Mouse (Mus musculus) adrenal gland, postnatal 10 days (tissue): ENCODE measurements around the gene Rpp14. TPM values are rescaled to one million over a fixed set of nuclear protein-coding genes. Genes with fewer than 3 reads are reported as not detected.

Experiments
- DNase-seq: peaks from one replicate; pipeline ENCODE4 v3.0.0; 2021; ENCODE audit warnings: mixed read lengths
- total RNA-seq, 2 experiments: library from RNA; stranded (reverse); gene quantifications; 2 replicates each; pipeline ENCODE4 v1.2.3; 2021

Rpp14 gene
- total RNA-seq, 2 experiments from 2014 or later: 31.6 to 37.2 TPM

GRCm38 (mm10) chr14:8059938-8060337 lies 20.2 kb upstream of the Rpp14 start:
- DNase-seq: no peak

- DNase-seq: no peak
Observed at GRCm38 (mm10) chr14:8062076-8062475, 18.1 kb upstream of the Rpp14 start.

GRCm38 (mm10) chr14:8062537-8063301 lies 17.4 kb upstream of the Rpp14 start:
- no peak for DNase-seq

- DNase-seq: peak; percentile 41
Observed at GRCm38 (mm10) chr14:8063835-8064785, 16.1 kb upstream of the Rpp14 start.

- peak; percentile 48 for DNase-seq
Observed at GRCm38 (mm10) chr14:8080718-8081117, 551 bp downstream of the Rpp14 start.

- no peak for DNase-seq
Observed at GRCm38 (mm10) chr14:8082949-8083348, 2.8 kb downstream of the Rpp14 start.

GRCm38 (mm10) chr14:8089016-8089415 lies 8.8 kb downstream of the Rpp14 start:
- DNase-seq: no peak

GRCm38 (mm10) chr14:8092573-8092972 lies 12.4 kb downstream of the Rpp14 start:
- no peak for DNase-seq

GRCm38 (mm10) chr14:8093427-8093826 lies 13.3 kb downstream of the Rpp14 start:
- peak; percentile 62 for DNase-seq

GRCm38 (mm10) chr14:8094931-8095561 lies 14.9 kb downstream of the Rpp14 start:
- DNase-seq: no peak

- DNase-seq: peak; percentile 49
Observed at GRCm38 (mm10) chr14:8095562-8095950, 15.4 kb downstream of the Rpp14 start.

GRCm38 (mm10) chr14:8097978-8098686 lies 18.0 kb downstream of the Rpp14 start, which contains the start of gene Pxk:
Pxk (plus strand) TSS chr14:8098211.
- DNase-seq: peak; percentile 97

GRCm38 (mm10) chr14:8098687-8098995 lies 18.5 kb downstream of the Rpp14 start:
- DNase-seq: no peak

GRCm38 (mm10) chr14:8099561-8100021 lies 19.4 kb downstream of the Rpp14 start:
- DNase-seq: peak; percentile 37

GRCm38 (mm10) chr14:8101886-8102285 lies 21.7 kb downstream of the Rpp14 start:
- no peak for DNase-seq

GRCm38 (mm10) chr14:8102676-8103075 lies 22.5 kb downstream of the Rpp14 start:
- DNase-seq: no peak

GRCm38 (mm10) chr14:8108047-8108446 lies 27.9 kb downstream of the Rpp14 start:
- DNase-seq: no peak

GRCm38 (mm10) chr14:8108976-8109375 lies 28.8 kb downstream of the Rpp14 start:
- no peak for DNase-seq

GRCm38 (mm10) chr14:8111545-8111944 lies 31.4 kb downstream of the Rpp14 start:
- DNase-seq: no peak

GRCm38 (mm10) chr14:8112036-8112435 lies 31.9 kb downstream of the Rpp14 start:
- DNase-seq: no peak

- DNase-seq: no peak
Observed at GRCm38 (mm10) chr14:8113616-8114015, 33.4 kb downstream of the Rpp14 start.

- no peak for DNase-seq
Observed at GRCm38 (mm10) chr14:8114306-8114705, 34.1 kb downstream of the Rpp14 start.
